8 mouse cellular contexts compared by ENCODE assay signal in genomic region chr9:119751507-119751906, GRCm38 (mm10). TPM values are rescaled to one million over a fixed set of nuclear protein-coding genes. Genes with fewer than 3 reads are reported as not detected.
A peak's percentile ranks its signal among the peaks of the same experiment; 100 is the strongest.
DNase-seq lines count a peak whose midpoint lies in the region; ATAC-seq lines count a peak whose summit lies in the region.

No protein-coding gene starts in this region.

- ATAC-seq in erythroid progenitor cell, adult 5-6 weeks (replicated peaks; ENCODE audit: low FRiP score, poor library complexity, severe bottlenecking), result no peak

- DNase-seq in left cerebral cortex, adult 11 months (ENCODE audit: low spot score), result peak; percentile 24
- no peak for DNase-seq in left cerebral cortex, adult 8-10 months (ENCODE audit: low spot score in 2 of 2)
- DNase-seq in Muller cell, postnatal 12 days (ENCODE audit: inconsistent ontology term), result peak; percentile 36
- peak; percentile 65 for DNase-seq in embryo, embryonic 11 days
- DNase-seq in kidney, postnatal 14 days, result peak; percentile 15
- peak; percentile 50 for DNase-seq in mesoderm, embryonic 11.5 days (ENCODE audit: low read depth, low spot score)
- DNase-seq in urinary bladder, adult 2 months (ENCODE audit: low spot score), result no peak

RNA-seq across cellular contexts. Expression of gene Scn10a, which starts 32.4 kb away (rescaled TPM):
- under 1 TPM; 0.06 to 0.28 (median 0.13) TPM for total RNA-seq in left cerebral cortex, adult 8-10 months (2022)
- not detected in 2 replicates for polyA plus RNA-seq in urinary bladder, adult 2 months (2012; rRNA removed)
- not detected in 2 replicates for total RNA-seq in erythroid progenitor cell, adult 5-6 weeks (2015; ENCODE audit: low replicate concordance)
- not detected in 2 replicates for total RNA-seq in erythroid progenitor cell, adult 5-6 weeks (2017; ENCODE audit: low replicate concordance)

Comparison
In these comparisons a context has a peak if more than half of its experiments do, and no peak if none do; other contexts are left out.
1. DNase-seq: peak in left cerebral cortex, adult 11 months (single experiment), Muller cell, postnatal 12 days (single experiment), embryo, embryonic 11 days (single experiment), kidney, postnatal 14 days (single experiment) and mesoderm, embryonic 11.5 days (single experiment); none in left cerebral cortex, adult 8-10 months (0 of 2) and urinary bladder, adult 2 months (single experiment).